Mouse (Mus musculus) MN1 (cell line): ENCODE measurements around the gene Tbpl1.

Experiments
- DNase-seq: peaks from one replicate; pipeline ENCODE4 v3.0.0-alpha.2; 2016; ENCODE audit warnings: low spot score

Tbpl1 gene

GRCm38 (mm10) chr10:22708190-22708843, 23.4 kb downstream of the Tbpl1 start:
- DNase-seq: no peak

- no peak for DNase-seq
Observed at GRCm38 (mm10) chr10:22703844-22704243, 27.9 kb downstream of the Tbpl1 start.

DNA sequence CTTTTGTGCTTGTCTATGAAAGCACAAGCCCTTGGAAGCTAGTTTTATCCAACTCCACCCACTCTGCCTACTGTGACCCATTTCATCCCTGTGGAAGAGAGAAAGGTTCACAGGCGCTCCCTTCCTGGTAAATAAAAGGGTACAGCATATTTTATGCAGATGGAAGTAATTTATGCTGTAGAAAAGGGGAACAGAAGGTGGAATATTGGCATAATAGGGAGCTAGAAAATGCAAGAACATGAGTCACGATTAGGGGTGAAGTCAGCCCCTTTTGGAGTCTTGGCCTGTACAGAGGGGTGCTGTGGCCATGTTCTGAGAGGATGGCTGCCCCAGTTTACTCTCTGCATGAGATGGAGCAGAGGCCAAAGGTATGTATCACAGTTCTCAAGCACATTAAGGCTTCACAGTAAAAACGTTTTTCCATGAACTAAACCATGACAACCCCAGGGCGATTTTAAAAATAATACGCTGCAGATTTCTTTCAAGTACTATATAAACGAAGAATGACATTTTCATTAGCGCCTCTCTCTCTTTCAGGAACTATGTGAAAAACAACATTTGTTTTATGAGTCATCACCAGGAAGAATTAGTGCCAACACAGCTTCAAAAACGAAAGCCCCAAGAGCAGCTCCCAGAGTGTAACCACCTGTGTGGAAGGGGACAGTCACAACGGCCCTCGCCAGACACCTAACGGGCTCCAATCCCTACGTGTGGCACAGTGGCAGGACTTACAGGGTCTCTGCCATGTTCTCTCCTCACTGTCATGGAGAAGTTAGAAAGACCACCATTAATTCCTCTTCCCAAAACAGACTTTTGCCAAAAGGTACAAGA, 30.0 kb downstream of the Tbpl1 start:
- DNase-seq: no peak

DNA sequence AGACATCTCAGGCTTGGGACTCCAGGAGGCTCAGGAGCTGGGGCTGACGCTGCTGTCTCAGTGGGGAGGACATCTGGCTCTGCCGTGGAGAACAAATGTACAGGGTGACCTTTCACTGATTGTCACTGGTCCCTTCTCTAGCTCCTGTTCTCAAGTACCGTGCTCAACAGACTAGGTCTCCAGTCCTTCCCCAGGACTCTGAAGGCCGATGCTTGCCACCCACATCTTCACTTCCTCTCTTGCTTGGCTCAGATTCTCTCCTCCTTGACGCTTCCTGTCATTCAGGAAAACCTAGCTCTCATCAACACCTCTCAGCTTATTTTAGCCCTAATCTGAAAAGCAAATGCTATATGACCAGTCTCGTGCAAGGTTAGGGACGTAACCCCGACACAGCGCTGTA, 31.0 kb downstream of the Tbpl1 start:
- DNase-seq: no peak

GRCm38 (mm10) chr10:22699487-22700335, 32.0 kb downstream of the Tbpl1 start:
- no peak for DNase-seq

GRCm38 (mm10) chr10:22698158-22698953, 33.4 kb downstream of the Tbpl1 start:
- DNase-seq: no peak

DNA sequence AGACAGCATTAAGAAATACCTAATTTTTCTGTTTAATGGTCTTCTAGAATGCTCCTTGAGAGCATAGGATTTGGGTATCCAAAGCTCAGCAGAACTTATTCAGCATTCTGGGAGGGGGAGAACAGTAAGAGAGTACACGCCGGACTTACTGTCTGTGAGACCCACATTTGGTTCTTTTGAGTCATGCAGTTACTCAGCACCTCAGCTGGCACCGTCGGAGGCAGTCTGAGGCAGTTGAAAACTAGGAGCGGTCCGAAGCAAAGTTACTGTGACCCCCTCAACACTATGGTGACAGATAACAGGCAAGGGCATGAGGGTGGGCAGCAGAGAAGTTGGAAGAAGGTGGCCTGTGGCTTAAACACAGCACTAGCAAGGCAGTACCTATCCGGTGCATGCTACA, 34.9 kb downstream of the Tbpl1 start:
- no peak for DNase-seq

GRCm38 (mm10) chr10:22696236-22696635, 35.5 kb downstream of the Tbpl1 start:
- no peak for DNase-seq

GRCm38 (mm10) chr10:22675848-22676630, 55.7 kb downstream of the Tbpl1 start:
- DNase-seq: no peak

GRCm38 (mm10) chr10:22674176-22674575, 57.6 kb downstream of the Tbpl1 start:
- DNase-seq: no peak

GRCm38 (mm10) chr10:22668509-22668908, 63.2 kb downstream of the Tbpl1 start:
- DNase-seq: no peak

DNA sequence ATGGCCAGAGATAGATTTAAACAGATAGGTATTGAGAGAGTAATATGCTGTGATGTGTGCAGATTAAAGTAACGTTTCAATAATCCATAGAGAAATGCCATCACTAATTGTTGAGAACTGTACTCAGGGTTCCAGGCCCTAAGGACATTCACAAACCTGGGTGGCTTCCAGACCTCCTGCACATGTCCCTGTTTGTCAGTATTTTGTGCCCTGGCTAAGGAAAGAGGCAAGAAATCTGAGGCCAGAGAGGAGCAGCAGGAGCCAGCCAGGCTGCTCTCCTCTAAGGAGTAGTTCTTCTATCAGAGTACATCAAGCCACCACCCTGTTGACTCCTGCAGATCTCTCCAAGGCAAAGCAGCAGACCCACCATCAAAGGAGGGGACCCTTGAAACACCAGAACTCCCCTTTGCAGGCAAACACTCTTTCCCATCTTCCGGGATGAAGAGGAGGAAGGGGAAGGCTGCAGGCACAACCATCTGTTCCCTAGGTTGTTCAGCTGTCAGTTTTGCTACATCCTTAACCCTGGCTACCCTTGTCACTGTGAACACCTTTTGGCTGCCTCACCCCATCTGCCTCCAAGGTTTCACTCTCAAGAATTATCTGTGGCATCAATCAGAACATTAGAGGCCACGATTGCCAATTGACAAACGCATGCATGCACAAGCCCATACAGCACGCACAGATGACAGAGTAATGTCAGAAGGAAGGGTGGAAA, 71.3 kb downstream of the Tbpl1 start:
- DNase-seq: no peak

DNA sequence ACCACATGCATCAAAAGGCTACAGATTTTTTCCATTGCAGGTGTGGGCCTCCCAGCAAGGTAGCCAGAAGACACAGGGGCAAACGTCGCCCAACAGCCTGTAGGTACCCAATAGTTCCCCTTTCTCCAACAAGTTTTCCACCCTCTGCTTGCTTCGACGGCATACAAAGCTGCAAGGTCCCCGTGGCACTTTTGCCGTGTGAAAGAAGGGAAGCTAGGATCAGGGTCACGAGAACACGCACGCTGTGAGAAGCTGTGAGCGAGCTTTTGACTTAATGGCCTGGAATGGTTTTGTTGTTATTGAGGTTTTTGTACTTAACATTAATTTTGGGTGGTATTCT, 72.4 kb downstream of the Tbpl1 start:
- no peak for DNase-seq

DNA sequence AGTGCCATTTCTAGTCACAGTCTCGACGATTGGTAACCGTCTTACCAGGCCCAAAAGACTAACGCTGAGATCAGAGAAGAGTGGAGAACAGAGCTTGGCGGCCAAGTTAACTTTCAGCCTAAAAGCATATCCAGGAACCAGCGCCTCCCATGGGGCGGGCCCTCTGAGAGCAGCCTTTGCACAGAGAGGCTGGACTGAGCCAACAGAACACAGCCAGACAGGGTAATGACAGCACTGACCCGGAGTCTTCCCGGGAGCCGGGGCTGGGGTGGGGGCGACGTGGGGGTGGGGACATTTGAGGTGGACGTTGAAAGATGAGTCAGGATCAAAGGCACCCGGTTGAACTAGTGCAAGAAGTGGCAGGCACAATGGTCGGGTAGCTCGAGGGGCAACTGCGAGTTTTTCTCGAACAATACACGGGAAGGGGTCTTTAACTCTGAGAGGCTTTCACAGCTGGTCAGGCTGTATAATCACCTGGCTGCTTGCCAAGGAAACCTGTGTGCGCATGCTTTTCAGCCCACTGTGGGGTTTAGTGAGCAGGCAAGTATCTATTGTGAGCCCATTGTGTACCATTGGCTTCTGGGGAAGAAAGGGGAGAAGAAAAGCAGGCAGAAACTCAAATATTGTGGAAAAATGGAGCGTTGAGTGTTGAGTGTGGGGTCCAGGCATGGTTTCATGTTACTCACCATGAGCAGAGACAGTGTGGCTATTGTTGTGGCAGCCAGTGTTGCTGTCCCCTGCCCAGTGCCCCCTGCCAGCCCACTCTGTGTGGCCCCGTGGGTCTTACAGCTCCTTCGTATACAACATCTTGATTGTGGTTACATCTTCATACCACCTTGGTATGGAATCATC, 73.0 kb downstream of the Tbpl1 start:
- DNase-seq: no peak
